Mouse (Mus musculus): Measurements from ENCODE around the gene Spaca4. TPM values are rescaled to one million over a fixed set of nuclear protein-coding genes. Genes with fewer than 3 reads are reported as not detected.
A peak's percentile ranks its signal among the peaks of the same experiment; 100 is the strongest.

The Spaca4 gene
- 0.38 TPM in 1 of 2 replicates, not detected in the other for polyA plus RNA-seq (2014; fragmentation: Nextera tagmentation; extraction: Ambion mirVana)

DNA sequence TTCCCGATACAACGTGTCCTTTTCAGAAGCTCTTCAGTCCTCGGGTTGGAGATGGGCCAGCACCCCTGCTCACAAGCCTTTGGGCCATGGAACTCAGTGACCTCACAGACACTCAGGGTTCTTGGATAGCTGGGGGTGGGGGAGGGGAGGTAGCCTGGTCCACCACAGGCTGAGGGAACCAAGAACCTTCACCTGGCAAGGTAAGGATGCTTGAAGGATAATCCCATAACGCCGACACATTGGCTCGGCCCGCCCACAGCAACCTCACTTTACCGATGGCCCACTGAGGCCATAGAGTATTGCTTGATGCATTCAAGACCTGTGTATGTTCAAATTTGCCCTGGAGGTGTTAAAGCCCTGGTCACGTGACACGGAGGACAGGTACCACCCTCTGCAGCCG lies at the start of gene Spaca4:
Gene Spaca4 (minus strand): TSS at position 101 of the 400 bp plus-strand sequence.
- Histone ChIP-seq H3K27me3 (ENCODE audit: control insufficient read depth, insufficient read depth, low read length) (no peaks in the 10 kb centered on the region), H3K36me3 (ENCODE audit: control insufficient read depth, insufficient read depth, low read length) (peaks cover 36% of the 10 kb centered on the region), H3K27ac (ENCODE audit: low read length) (peak within 1 kb of the TSS; percentile 56; the same call in 1 of the 2 replicates), H3K4me3 (ENCODE audit: low read depth, low read length) (no peak within 1 kb of the TSS), H3K9ac (replicated peaks; ENCODE audit: low read depth, low read length) (no peak within 1 kb of the TSS), H3K9me3 (ENCODE audit: control insufficient read depth, low read depth, low read length) (no peaks in the 10 kb centered on the region), H3K4me1 (ENCODE audit: control insufficient read depth, insufficient read depth, low read length) (peaks cover 5% of the 10 kb centered on the region), H3K4me2 (replicated peaks; ENCODE audit: low read depth, low read length) (no peak within 1 kb of the TSS)
- no peak for ATAC-seq (ENCODE audit: insufficient number of reproducible peaks, insufficient read depth, low FRiP score, low read depth)
- WGBS, result 88% methylated on average over 11 of the region's 11 CpGs

DNA sequence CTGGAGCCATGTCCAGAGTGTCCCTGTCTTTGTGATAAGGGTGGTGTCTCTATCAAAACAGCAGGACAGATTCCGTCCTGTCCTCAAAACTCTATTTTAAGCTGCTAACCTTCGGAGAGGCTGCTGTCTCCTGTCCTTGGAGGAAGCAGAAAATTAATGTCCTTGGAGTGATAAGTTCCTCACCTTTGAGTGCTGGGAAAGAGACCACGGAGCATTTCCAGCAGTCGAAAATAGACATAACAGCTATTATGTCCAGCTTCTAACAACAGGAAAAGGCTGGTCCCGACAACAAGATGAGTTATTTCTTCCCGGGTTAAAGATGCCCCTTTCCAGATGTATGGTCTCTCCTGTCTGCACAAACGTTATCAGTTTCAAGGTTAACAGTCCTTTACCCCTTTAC lies 49.6 kb upstream of the Spaca4 start:
- H3K27ac ChIP-seq (ENCODE audit: low read length), result no peak overlapping the region
- no peaks in the 10 kb centered on the region for H3K9me3 ChIP-seq (ENCODE audit: control insufficient read depth, low read depth, low read length)
- H3K36me3 ChIP-seq (ENCODE audit: control insufficient read depth, insufficient read depth, low read length), result no peaks in the 10 kb centered on the region
- no peaks in the 10 kb centered on the region for H3K4me1 ChIP-seq (ENCODE audit: control insufficient read depth, insufficient read depth, low read length)
- no peak for ATAC-seq (ENCODE audit: insufficient number of reproducible peaks, insufficient read depth, low FRiP score, low read depth)
- 64% methylated on average over 7 of the region's 7 CpGs for WGBS
- H3K27me3 ChIP-seq (ENCODE audit: control insufficient read depth, insufficient read depth, low read length), result no peaks in the 10 kb centered on the region
- H3K4me2 ChIP-seq (replicated peaks; ENCODE audit: low read depth, low read length), result no peak overlapping the region
- no peak overlapping the region for H3K4me3 ChIP-seq (ENCODE audit: low read depth, low read length)
- H3K9ac ChIP-seq (replicated peaks; ENCODE audit: low read depth, low read length), result no peak overlapping the region

DNA sequence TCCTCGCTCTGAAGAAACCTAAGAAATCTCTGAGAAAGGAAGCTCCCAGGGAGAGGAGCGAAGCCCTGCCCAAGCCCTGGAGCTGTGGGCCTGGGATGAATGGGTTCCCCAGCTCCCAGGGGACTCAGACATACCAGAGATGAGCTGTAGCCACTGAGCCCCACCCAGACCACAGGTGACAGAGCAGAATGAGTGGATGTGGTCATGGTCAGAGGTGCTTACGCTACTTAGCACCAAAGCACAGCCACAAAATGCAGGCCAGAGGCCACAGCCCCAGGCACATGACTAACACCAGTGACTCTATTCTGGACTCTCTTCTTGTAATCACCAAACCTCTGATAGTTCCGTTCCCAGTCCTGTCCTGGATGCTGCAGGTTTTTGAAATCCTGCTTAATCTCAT lies 45.5 kb upstream of the Spaca4 start:
- Histone ChIP-seq H3K9ac (replicated peaks; ENCODE audit: low read depth, low read length) (no peak overlapping the region), H3K27ac (ENCODE audit: low read length) (no peak overlapping the region), H3K36me3 (ENCODE audit: control insufficient read depth, insufficient read depth, low read length) (no peaks in the 10 kb centered on the region), H3K9me3 (ENCODE audit: control insufficient read depth, low read depth, low read length) (no peaks in the 10 kb centered on the region), H3K4me2 (replicated peaks; ENCODE audit: low read depth, low read length) (no peak overlapping the region), H3K27me3 (ENCODE audit: control insufficient read depth, insufficient read depth, low read length) (no peaks in the 10 kb centered on the region), H3K4me3 (ENCODE audit: low read depth, low read length) (no peak overlapping the region), H3K4me1 (ENCODE audit: control insufficient read depth, insufficient read depth, low read length) (no peaks in the 10 kb centered on the region)
- 67% methylated on average over 4 of the region's 4 CpGs for WGBS
- ATAC-seq (ENCODE audit: insufficient number of reproducible peaks, insufficient read depth, low FRiP score, low read depth), result no peak

DNA sequence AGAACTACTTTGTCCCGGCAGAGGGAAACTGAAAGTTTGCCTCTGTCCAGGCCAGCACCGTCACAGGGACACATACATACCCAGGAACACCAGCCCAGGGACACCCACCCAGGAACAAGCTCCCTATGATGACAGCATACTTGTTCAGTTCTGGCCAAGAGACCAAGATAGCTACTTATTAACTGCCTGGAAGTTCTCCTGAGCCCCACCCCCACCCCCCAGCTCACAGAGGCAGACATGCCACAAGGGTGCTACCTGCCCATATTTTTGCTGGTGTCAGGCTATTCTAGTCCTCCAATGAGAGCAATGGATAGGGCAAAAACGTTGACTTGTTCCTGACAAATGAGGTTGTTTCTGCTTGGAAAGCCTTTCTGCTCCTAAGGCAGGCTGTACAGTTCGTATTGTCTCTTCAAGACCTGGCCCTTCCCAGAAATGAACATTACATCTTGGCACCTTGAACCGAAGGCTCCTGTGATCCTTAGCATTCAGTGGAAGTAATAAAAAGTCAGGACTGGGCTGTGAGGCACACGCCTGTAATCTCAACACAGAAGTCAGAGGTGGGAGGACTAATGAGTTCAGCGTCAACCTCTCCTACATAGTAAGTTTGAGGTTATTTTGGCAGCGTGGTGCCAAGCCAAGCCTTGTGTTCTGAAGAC lies 44.9 kb upstream of the Spaca4 start:
- 70% methylated on average over 8 of the region's 8 CpGs for WGBS
- H3K9me3 ChIP-seq (ENCODE audit: control insufficient read depth, low read depth, low read length), result no peaks in the 10 kb centered on the region
- H3K4me2 ChIP-seq (replicated peaks; ENCODE audit: low read depth, low read length), result no peak overlapping the region
- H3K36me3 ChIP-seq (ENCODE audit: control insufficient read depth, insufficient read depth, low read length), result no peaks in the 10 kb centered on the region
- no peak overlapping the region for H3K9ac ChIP-seq (replicated peaks; ENCODE audit: low read depth, low read length)
- no peak overlapping the region for H3K27ac ChIP-seq (ENCODE audit: low read length)
- no peaks in the 10 kb centered on the region for H3K27me3 ChIP-seq (ENCODE audit: control insufficient read depth, insufficient read depth, low read length)
- H3K4me1 ChIP-seq (ENCODE audit: control insufficient read depth, insufficient read depth, low read length), result no peaks in the 10 kb centered on the region
- ATAC-seq (ENCODE audit: insufficient number of reproducible peaks, insufficient read depth, low FRiP score, low read depth), result 0 out of 2 replicates have a peak, but pooled peaks have one; percentile 14
- no peak overlapping the region for H3K4me3 ChIP-seq (ENCODE audit: low read depth, low read length)

DNA sequence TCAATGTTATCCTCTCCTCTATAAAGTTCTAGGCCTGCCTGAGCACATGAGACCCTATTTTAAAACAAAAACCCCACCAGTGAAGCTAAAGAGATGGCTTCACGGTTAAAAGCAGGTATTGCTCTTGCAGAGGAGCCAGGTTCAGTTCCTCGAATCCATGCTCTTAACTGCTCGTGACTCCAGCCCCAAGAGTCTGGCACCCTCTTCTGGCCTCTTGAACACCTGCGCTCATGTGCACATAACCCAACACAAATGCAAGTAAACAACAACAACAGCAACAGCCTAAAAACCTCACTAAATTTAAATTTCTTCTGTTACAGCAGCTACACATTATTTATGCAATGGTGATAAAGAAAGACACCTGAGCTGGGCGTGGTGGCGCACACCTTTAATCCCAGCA lies 41.9 kb upstream of the Spaca4 start:
- ATAC-seq (ENCODE audit: insufficient number of reproducible peaks, insufficient read depth, low FRiP score, low read depth), result no peak
- H3K27me3 ChIP-seq (ENCODE audit: control insufficient read depth, insufficient read depth, low read length), result no peaks in the 10 kb centered on the region
- H3K4me2 ChIP-seq (replicated peaks; ENCODE audit: low read depth, low read length), result no peak overlapping the region
- no peaks in the 10 kb centered on the region for H3K36me3 ChIP-seq (ENCODE audit: control insufficient read depth, insufficient read depth, low read length)
- no peak overlapping the region for H3K4me3 ChIP-seq (ENCODE audit: low read depth, low read length)
- H3K9me3 ChIP-seq (ENCODE audit: control insufficient read depth, low read depth, low read length), result no peaks in the 10 kb centered on the region
- H3K9ac ChIP-seq (replicated peaks; ENCODE audit: low read depth, low read length), result no peak overlapping the region
- no peaks in the 10 kb centered on the region for H3K4me1 ChIP-seq (ENCODE audit: control insufficient read depth, insufficient read depth, low read length)
- 92% methylated on average over 6 of the region's 6 CpGs for WGBS
- no peak overlapping the region for H3K27ac ChIP-seq (ENCODE audit: low read length)

DNA sequence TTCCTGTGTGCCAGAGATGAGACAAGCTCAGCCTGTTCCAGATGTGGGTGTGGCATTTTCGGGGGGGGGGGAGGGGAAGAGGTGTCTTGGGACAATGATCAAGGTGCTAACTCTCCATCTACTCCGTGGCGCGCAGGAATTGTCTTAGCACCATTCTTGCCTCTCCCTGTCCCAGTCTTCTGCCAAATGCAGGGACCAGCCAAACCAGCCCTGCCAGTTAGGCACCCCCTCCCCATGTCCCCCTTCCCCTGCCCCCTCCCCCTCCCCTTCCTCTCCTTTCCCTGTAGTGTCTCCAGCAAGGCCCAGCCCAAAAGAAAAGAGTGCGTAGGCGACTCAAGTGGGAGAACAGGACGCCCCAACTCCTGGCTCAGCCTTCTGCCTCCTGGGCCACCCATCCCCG lies 41.2 kb upstream of the Spaca4 start:
- Histone ChIP-seq H3K27me3 (ENCODE audit: control insufficient read depth, insufficient read depth, low read length) (no peaks in the 10 kb centered on the region), H3K9me3 (ENCODE audit: control insufficient read depth, low read depth, low read length) (no peaks in the 10 kb centered on the region), H3K9ac (replicated peaks; ENCODE audit: low read depth, low read length) (no peak overlapping the region), H3K27ac (ENCODE audit: low read length) (no peak overlapping the region), H3K4me1 (ENCODE audit: control insufficient read depth, insufficient read depth, low read length) (no peaks in the 10 kb centered on the region), H3K4me3 (ENCODE audit: low read depth, low read length) (no peak overlapping the region), H3K36me3 (ENCODE audit: control insufficient read depth, insufficient read depth, low read length) (no peaks in the 10 kb centered on the region), H3K4me2 (replicated peaks; ENCODE audit: low read depth, low read length) (no peak overlapping the region)
- WGBS, result 46% methylated on average over 8 of the region's 8 CpGs
- ATAC-seq (ENCODE audit: insufficient number of reproducible peaks, insufficient read depth, low FRiP score, low read depth), result 0 out of 2 replicates have a peak, but pooled peaks have one; percentile 28

DNA sequence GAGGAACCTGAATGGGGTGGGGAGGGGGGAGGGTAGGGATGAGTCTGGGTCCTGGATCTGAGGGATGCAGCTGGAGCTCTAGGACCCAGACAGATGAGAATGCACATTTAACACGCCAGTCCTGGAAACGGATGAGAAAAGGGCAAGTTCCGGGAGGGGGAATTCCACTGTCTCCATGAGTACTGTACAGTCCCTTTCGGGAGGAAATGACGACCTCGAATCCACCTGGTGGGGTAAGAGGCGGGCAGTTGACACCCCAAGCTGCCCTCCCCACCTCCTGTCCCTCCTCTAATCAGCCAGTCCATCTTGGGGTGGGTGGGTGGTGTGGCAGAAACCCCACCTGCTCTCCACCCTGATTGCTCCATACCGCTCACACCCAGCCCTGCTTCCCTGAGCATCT lies 40.4 kb upstream of the Spaca4 start:
- Histone ChIP-seq H3K9ac (replicated peaks; ENCODE audit: low read depth, low read length) (no peak overlapping the region), H3K9me3 (ENCODE audit: control insufficient read depth, low read depth, low read length) (no peaks in the 10 kb centered on the region)
- ATAC-seq (ENCODE audit: insufficient number of reproducible peaks, insufficient read depth, low FRiP score, low read depth), result no peak

DNA sequence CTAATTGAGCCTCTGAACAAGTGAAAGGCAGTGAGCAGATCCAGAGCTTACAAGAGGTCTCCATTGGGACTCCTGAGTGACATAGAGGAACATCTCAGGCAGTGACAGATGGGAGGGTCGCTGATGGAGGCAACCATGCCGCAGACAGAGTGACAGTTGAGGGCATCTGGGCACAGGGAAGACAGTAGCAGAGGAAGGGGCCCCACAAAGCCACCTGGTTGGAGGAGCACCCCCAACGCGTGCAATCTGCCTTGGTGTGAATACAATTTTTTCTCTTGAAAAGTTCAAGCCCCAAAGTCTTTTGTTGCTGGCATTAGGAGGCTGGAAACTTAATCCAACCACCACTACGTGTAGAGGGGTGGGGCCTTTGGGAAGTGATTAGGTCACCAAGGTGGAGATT lies 34.5 kb upstream of the Spaca4 start:
- WGBS, result 49% methylated on average over 5 of the region's 5 CpGs

More for the DNA sequence above, 40.4 kb upstream of the Spaca4 start:
- Histone ChIP-seq H3K4me3 (ENCODE audit: low read depth, low read length) (no peak overlapping the region), H3K4me2 (replicated peaks; ENCODE audit: low read depth, low read length) (no peak overlapping the region), H3K36me3 (ENCODE audit: control insufficient read depth, insufficient read depth, low read length) (no peaks in the 10 kb centered on the region), H3K4me1 (ENCODE audit: control insufficient read depth, insufficient read depth, low read length) (no peaks in the 10 kb centered on the region), H3K27ac (ENCODE audit: low read length) (no peak overlapping the region), H3K27me3 (ENCODE audit: control insufficient read depth, insufficient read depth, low read length) (no peaks in the 10 kb centered on the region)
- WGBS, result 41% methylated on average over 8 of the region's 8 CpGs

DNA sequence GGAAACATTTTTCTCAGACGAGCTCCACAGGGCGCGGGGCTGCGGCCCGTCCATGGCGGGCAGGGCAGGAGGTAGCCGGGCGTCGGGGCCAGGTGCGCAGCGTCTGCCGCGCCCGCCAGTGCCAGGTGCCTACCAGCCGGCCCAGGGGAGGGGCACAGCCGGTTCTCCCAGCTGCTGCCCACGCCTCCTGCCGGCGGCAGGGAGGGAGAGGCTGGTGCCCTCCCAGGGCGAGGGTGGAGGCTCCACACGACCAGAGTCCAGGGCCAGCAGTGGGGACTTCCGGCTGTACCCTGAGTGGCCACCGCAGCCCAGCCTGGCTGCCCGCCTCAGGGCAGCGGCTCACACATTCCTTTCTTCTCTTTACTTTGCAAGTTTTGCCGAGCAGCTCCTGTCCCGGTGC lies 33.8 kb upstream of the Spaca4 start:
- ATAC-seq (ENCODE audit: insufficient number of reproducible peaks, insufficient read depth, low FRiP score, low read depth), result peak; percentile 71

More for the DNA sequence above, 34.5 kb upstream of the Spaca4 start:
- no peaks in the 10 kb centered on the region for H3K36me3 ChIP-seq (ENCODE audit: control insufficient read depth, insufficient read depth, low read length)
- no peak overlapping the region for H3K27ac ChIP-seq (ENCODE audit: low read length)
- no peak overlapping the region for H3K9ac ChIP-seq (replicated peaks; ENCODE audit: low read depth, low read length)
- H3K4me2 ChIP-seq (replicated peaks; ENCODE audit: low read depth, low read length), result no peak overlapping the region
- ATAC-seq (ENCODE audit: insufficient number of reproducible peaks, insufficient read depth, low FRiP score, low read depth), result no peak
- H3K27me3 ChIP-seq (ENCODE audit: control insufficient read depth, insufficient read depth, low read length), result no peaks in the 10 kb centered on the region; the same call in 1 of the 2 replicates
- H3K4me3 ChIP-seq (ENCODE audit: low read depth, low read length), result no peak overlapping the region
- no peaks in the 10 kb centered on the region for H3K9me3 ChIP-seq (ENCODE audit: control insufficient read depth, low read depth, low read length)
- H3K4me1 ChIP-seq (ENCODE audit: control insufficient read depth, insufficient read depth, low read length), result no peaks in the 10 kb centered on the region

More for the DNA sequence above, 33.8 kb upstream of the Spaca4 start:
- WGBS, result 11% methylated on average over 22 of the region's 27 CpGs
- no peak overlapping the region for H3K9ac ChIP-seq (replicated peaks; ENCODE audit: low read depth, low read length)
- H3K27ac ChIP-seq (ENCODE audit: low read length), result no peak overlapping the region
- no peak overlapping the region; the same call in 1 of the 2 replicates for H3K4me3 ChIP-seq (ENCODE audit: low read depth, low read length)
- no peaks in the 10 kb centered on the region for H3K4me1 ChIP-seq (ENCODE audit: control insufficient read depth, insufficient read depth, low read length)
- H3K9me3 ChIP-seq (ENCODE audit: control insufficient read depth, low read depth, low read length), result no peaks in the 10 kb centered on the region
- no peaks in the 10 kb centered on the region for H3K36me3 ChIP-seq (ENCODE audit: control insufficient read depth, insufficient read depth, low read length)
- H3K4me2 ChIP-seq (replicated peaks; ENCODE audit: low read depth, low read length), result peak overlapping the region; percentile 26
- H3K27me3 ChIP-seq (ENCODE audit: control insufficient read depth, insufficient read depth, low read length), result no peaks in the 10 kb centered on the region; the same call in 1 of the 2 replicates
